Mouse (Mus musculus): Measurements from ENCODE around the gene Ssbp4. TPM values are rescaled to one million over a fixed set of nuclear protein-coding genes. Genes with fewer than 3 reads are reported as not detected.

Ssbp4 gene
- total and polyA plus RNA-seq, 3 experiments, result 84.9 to 212 TPM; not detected in 1

GRCm38 (mm10) chr8:70654121-70654520, 45.4 kb upstream of the Ssbp4 start:
- DNase-seq (ENCODE audit: low read depth, low spot score), result no peak
- Histone ChIP-seq H3K27me3 (ENCODE audit: control insufficient read depth in 1 of 2, insufficient read depth in 2 of 2, low read length in 2 of 2) (no peaks in the 10 kb centered on the region), H3K79me2 (ENCODE audit: control insufficient read depth, insufficient read depth, low read length, poor library complexity) (no peaks in the 10 kb centered on the region), H3K4me1 (ENCODE audit: control insufficient read depth in 1 of 2, insufficient read depth in 2 of 2, low read length in 2 of 2) (peaks cover 10 to 19% of the 10 kb centered on the region in 2 experiments), H3K36me3 (ENCODE audit: control insufficient read depth in 1 of 2, insufficient read depth in 2 of 2, low read length in 2 of 2) (peaks cover 2 to 10% of the 10 kb centered on the region in 2 experiments; a peak in 3 of 4 replicates), H3K27ac (ENCODE audit: control insufficient read depth, low read depth, low read length) (no peak overlapping the region), H3K9ac (ENCODE audit: control insufficient read depth, low read depth, low read length, poor library complexity, severe bottlenecking) (no peak overlapping the region), H3K4me3 (ENCODE audit: control insufficient read depth in 1 of 2, insufficient read depth in 1 of 2, low read depth in 2 of 2, low read length in 2 of 2) (no peak overlapping the region), H3K9me3 (replicated peaks; ENCODE audit: insufficient read depth, low read length) (no peaks in the 10 kb centered on the region)
- no peak for TF ChIP-seq MYB (IDR thresholded peaks at IDR 0.05; ENCODE audit: low read depth, low read length)
- no peak for TF ChIP-seq BHLHE40 (IDR thresholded peaks at IDR 0.05; ENCODE audit: borderline replicate concordance, low read depth, low read length)
- no peak for TF ChIP-seq ZMIZ1 (IDR thresholded peaks at IDR 0.05; ENCODE audit: low read depth, low read length)
- TF ChIP-seq USF1 (IDR thresholded peaks at IDR 0.05; ENCODE audit: low read depth, low read length), result no peak
- no peak for TF ChIP-seq HCFC1 (IDR thresholded peaks at IDR 0.05; ENCODE audit: low read depth, low read length)
- no peak for TF ChIP-seq NELFE (IDR thresholded peaks at IDR 0.05; ENCODE audit: low read depth, low read length)
- TF ChIP-seq ELF1 (IDR thresholded peaks at IDR 0.05; ENCODE audit: low read depth, low read length), result no peak
- TF ChIP-seq JUND (IDR thresholded peaks at IDR 0.05; ENCODE audit: low read depth, low read length), result no peak
- no peak for TF ChIP-seq CHD1 (IDR thresholded peaks at IDR 0.05; ENCODE audit: low read depth, low read length)
- no peak for TF ChIP-seq USF2 (IDR thresholded peaks at IDR 0.05; ENCODE audit: borderline replicate concordance in 1 of 2, insufficient read depth in 1 of 2, low read depth in 1 of 2, low read length in 2 of 2)
- TF ChIP-seq RCOR1 (IDR thresholded peaks at IDR 0.05; ENCODE audit: low read depth, low read length), result no peak
- TF ChIP-seq MAZ (IDR thresholded peaks at IDR 0.05; ENCODE audit: low read depth, low read length), result no peak
- no peak for TF ChIP-seq MXI1 (IDR thresholded peaks at IDR 0.05; ENCODE audit: low read depth, low read length)
- no peak for TF ChIP-seq ETS1 (IDR thresholded peaks at IDR 0.05; ENCODE audit: low read depth, low read length)
- TF ChIP-seq EP300 (IDR thresholded peaks at IDR 0.05; ENCODE audit: low read depth in 1 of 2, low read length in 2 of 2), result no peak
- no peak for TF ChIP-seq MAFK (IDR thresholded peaks at IDR 0.05; ENCODE audit: borderline replicate concordance, low read depth, low read length)
- no peak for TF ChIP-seq GATA1 (IDR thresholded peaks at IDR 0.05; ENCODE audit: low read depth, low read length)
- no peak for TF ChIP-seq MYC (IDR thresholded peaks at IDR 0.05; ENCODE audit: low read depth, low read length)
- no peak for TF ChIP-seq MEF2A (IDR thresholded peaks at IDR 0.05; ENCODE audit: extremely low read depth, insufficient replicate concordance, low read depth, low read length, poor library complexity, severe bottlenecking)
- no peak for TF ChIP-seq SMC3 (IDR thresholded peaks at IDR 0.05; ENCODE audit: low read depth, low read length)

GRCm38 (mm10) chr8:70653226-70653625, 44.6 kb upstream of the Ssbp4 start:
- Histone ChIP-seq H3K4me3 (ENCODE audit: control insufficient read depth in 1 of 2, insufficient read depth in 1 of 2, low read depth in 2 of 2, low read length in 2 of 2) (no peak overlapping the region), H3K9me3 (replicated peaks; ENCODE audit: insufficient read depth, low read length) (no peaks in the 10 kb centered on the region), H3K9ac (ENCODE audit: control insufficient read depth, low read depth, low read length, poor library complexity, severe bottlenecking) (no peak overlapping the region), H3K27ac (ENCODE audit: control insufficient read depth, low read depth, low read length) (no peak overlapping the region), H3K79me2 (ENCODE audit: control insufficient read depth, insufficient read depth, low read length, poor library complexity) (no peaks in the 10 kb centered on the region), H3K27me3 (ENCODE audit: control insufficient read depth in 1 of 2, insufficient read depth in 2 of 2, low read length in 2 of 2) (no peaks in the 10 kb centered on the region), H3K36me3 (ENCODE audit: control insufficient read depth in 1 of 2, insufficient read depth in 2 of 2, low read length in 2 of 2) (peaks cover 2 to 19% of the 10 kb centered on the region in 2 experiments; a peak in 3 of 4 replicates), H3K4me1 (ENCODE audit: control insufficient read depth in 1 of 2, insufficient read depth in 2 of 2, low read length in 2 of 2) (peaks cover 8 to 22% of the 10 kb centered on the region in 2 experiments)
- DNase-seq (ENCODE audit: low read depth, low spot score), result peak; percentile 52
- TF ChIP-seq MEF2A (IDR thresholded peaks at IDR 0.05; ENCODE audit: extremely low read depth, insufficient replicate concordance, low read depth, low read length, poor library complexity, severe bottlenecking) (no peak), RAD21 (IDR thresholded peaks at IDR 0.05; ENCODE audit: low read depth, low read length) (peak; percentile 57), JUND (IDR thresholded peaks at IDR 0.05; ENCODE audit: low read depth, low read length) (no peak), ELF1 (IDR thresholded peaks at IDR 0.05; ENCODE audit: low read depth, low read length) (no peak), ZNF384 (IDR thresholded peaks at IDR 0.05; ENCODE audit: low read depth, low read length) (no peak), UBTF (IDR thresholded peaks at IDR 0.05; ENCODE audit: borderline replicate concordance, insufficient read depth, low read depth, low read length) (no peak), MAZ (IDR thresholded peaks at IDR 0.05; ENCODE audit: low read depth, low read length) (no peak), POLR2AphosphoS2 (IDR thresholded peaks at IDR 0.05; ENCODE audit: low read length) (no peak), CTCF (IDR thresholded peaks at IDR 0.05 in 2 of 3, conservative IDR thresholded peaks at IDR 0.05 in 1 of 3; ENCODE audit: control insufficient read depth in 1 of 3, insufficient read depth in 1 of 3, low read depth in 2 of 3, low read length in 3 of 3, poor library complexity in 1 of 3, severe bottlenecking in 1 of 3) (peak; percentile 83 to 95 (median 84)), TCF12 (IDR thresholded peaks at IDR 0.05; ENCODE audit: low read depth, low read length) (no peak), MXI1 (IDR thresholded peaks at IDR 0.05; ENCODE audit: low read depth, low read length) (no peak), SMC3 (IDR thresholded peaks at IDR 0.05; ENCODE audit: low read depth, low read length) (peak; percentile 68), NRF1 (IDR thresholded peaks at IDR 0.05; ENCODE audit: insufficient read depth, low read depth, low read length, poor library complexity, severe bottlenecking) (no peak), TAL1 (IDR thresholded peaks at IDR 0.05; ENCODE audit: low read length) (no peak), RCOR1 (IDR thresholded peaks at IDR 0.05; ENCODE audit: low read depth, low read length) (no peak)

All from MEL (cell line).